Mouse (Mus musculus): ENCODE measurements around the gene Kcnq1. TPM values are rescaled to one million over a fixed set of nuclear protein-coding genes. Genes with fewer than 3 reads are reported as not detected.

Kcnq1 gene
- polyA plus RNA-seq, 1 experiment = not detected

- TF ChIP-seq CTCF (IDR thresholded peaks at IDR 0.05; ENCODE audit: control insufficient read depth, insufficient read depth, insufficient read length) = no peak
- no peak for TF ChIP-seq CEBPB (IDR thresholded peaks at IDR 0.05; ENCODE audit: low read depth)
- TF ChIP-seq MYOG (IDR thresholded peaks at IDR 0.05; ENCODE audit: control insufficient read depth, extremely low read depth, insufficient read length) = no peak
- TF ChIP-seq MYOD1 (IDR thresholded peaks at IDR 0.05; ENCODE audit: control insufficient read depth, insufficient read length, low read depth) = no peak
- TF ChIP-seq USF1 (IDR thresholded peaks at IDR 0.05; ENCODE audit: low read depth) = no peak
- TF ChIP-seq MAX (IDR thresholded peaks at IDR 0.05) = no peak
- no peak for TF ChIP-seq FOSL1 (IDR thresholded peaks at IDR 0.05; ENCODE audit: insufficient read depth, low read length, poor library complexity, severe bottlenecking)
- no peaks in the 10 kb centered on the region for H3K36me3 ChIP-seq (ENCODE audit: control insufficient read depth, insufficient read depth)
- no peak overlapping the region for H3K4me3 ChIP-seq (ENCODE audit: insufficient read depth, poor library complexity, severe bottlenecking)
Measured at GRCm38 (mm10) chr7:143474811-143475210, 368.6 kb downstream of the Kcnq1 start.

GRCm38 (mm10) chr7:143475876-143476275, 369.7 kb downstream of the Kcnq1 start:
- Histone ChIP-seq H3K79me3 (ENCODE audit: low read depth) (no peaks in the 10 kb centered on the region), H3K36me3 (ENCODE audit: control insufficient read depth, insufficient read depth) (no peaks in the 10 kb centered on the region), H3K27me3 (ENCODE audit: control insufficient read depth, insufficient read depth, insufficient read length) (peaks cover 5% of the 10 kb centered on the region), H3K4me3 (ENCODE audit: insufficient read depth, poor library complexity, severe bottlenecking) (no peak overlapping the region), H3K79me2 (ENCODE audit: control insufficient read depth, insufficient read depth) (no peaks in the 10 kb centered on the region), H3ac (ENCODE audit: control insufficient read depth, insufficient read length, low read depth) (no peak overlapping the region)
- TF ChIP-seq CTCF (IDR thresholded peaks at IDR 0.05; ENCODE audit: control insufficient read depth, insufficient read depth, insufficient read length) (no peak), CEBPB (IDR thresholded peaks at IDR 0.05; ENCODE audit: low read depth) (no peak), MAX (IDR thresholded peaks at IDR 0.05) (no peak), MYOD1 (IDR thresholded peaks at IDR 0.05; ENCODE audit: control insufficient read depth, insufficient read length, low read depth) (no peak), FOSL1 (IDR thresholded peaks at IDR 0.05; ENCODE audit: insufficient read depth, low read length, poor library complexity, severe bottlenecking) (no peak), MYOG (IDR thresholded peaks at IDR 0.05; ENCODE audit: control insufficient read depth, extremely low read depth, insufficient read length) (no peak), USF1 (IDR thresholded peaks at IDR 0.05; ENCODE audit: low read depth) (no peak)

More at GRCm38 (mm10) chr7:143474811-143475210, 368.6 kb downstream of the Kcnq1 start:
- H3K79me3 ChIP-seq (ENCODE audit: low read depth) = no peaks in the 10 kb centered on the region
- no peak overlapping the region for H3ac ChIP-seq (ENCODE audit: control insufficient read depth, insufficient read length, low read depth)
- H3K79me2 ChIP-seq (ENCODE audit: control insufficient read depth, insufficient read depth) = no peaks in the 10 kb centered on the region
- peaks cover 5% of the 10 kb centered on the region for H3K27me3 ChIP-seq (ENCODE audit: control insufficient read depth, insufficient read depth, insufficient read length)

Other genes with a start within 250 kb of the Kcnq1 start
- not detected for gene Th, start 175.2 kb upstream of the Kcnq1 start, polyA plus RNA-seq (2012; fragmentation: generic; extraction: Trizol)
- gene Ascl2, start 137.1 kb upstream of the Kcnq1 start, polyA plus RNA-seq (2012; fragmentation: generic; extraction: Trizol) = 0.04 TPM
- 1.9 TPM for gene Tspan32, start 101.3 kb upstream of the Kcnq1 start, polyA plus RNA-seq (2012; fragmentation: generic; extraction: Trizol)
- gene Cd81, start 53.6 kb upstream of the Kcnq1 start, polyA plus RNA-seq (2012; fragmentation: generic; extraction: Trizol) = 380 TPM
- gene Tssc4, start 37.1 kb upstream of the Kcnq1 start, polyA plus RNA-seq (2012; fragmentation: generic; extraction: Trizol) = 86.7 TPM
- 2.7 TPM for gene Trpm5, start 11.7 kb upstream of the Kcnq1 start, polyA plus RNA-seq (2012; fragmentation: generic; extraction: Trizol)

Measured in C2C12 (cell line).